Mouse (Mus musculus): ENCODE data around the gene Pidd1.

GRCm38 (mm10) chr7:141443081-141443821 lies 574 bp downstream of the Pidd1 start:
- TF ChIP-seq CTCF (IDR thresholded peaks at IDR 0.05; ENCODE audit: control insufficient read depth, insufficient read depth, insufficient replicate concordance, low read depth, low read length) = no peak
- TF ChIP-seq POLR2A (IDR thresholded peaks at IDR 0.05; ENCODE audit: control insufficient read depth, low read depth, low read length) = no peak

All from testis, adult 2 months (tissue).